Mouse (Mus musculus): ENCODE data around the gene Chil1. TPM values are rescaled to one million over a fixed set of nuclear protein-coding genes. Genes with fewer than 3 reads are reported as not detected.

Gene Chil1
- total and polyA plus RNA-seq, 2 experiments, result 0.09 to 0.34 TPM

DNA sequence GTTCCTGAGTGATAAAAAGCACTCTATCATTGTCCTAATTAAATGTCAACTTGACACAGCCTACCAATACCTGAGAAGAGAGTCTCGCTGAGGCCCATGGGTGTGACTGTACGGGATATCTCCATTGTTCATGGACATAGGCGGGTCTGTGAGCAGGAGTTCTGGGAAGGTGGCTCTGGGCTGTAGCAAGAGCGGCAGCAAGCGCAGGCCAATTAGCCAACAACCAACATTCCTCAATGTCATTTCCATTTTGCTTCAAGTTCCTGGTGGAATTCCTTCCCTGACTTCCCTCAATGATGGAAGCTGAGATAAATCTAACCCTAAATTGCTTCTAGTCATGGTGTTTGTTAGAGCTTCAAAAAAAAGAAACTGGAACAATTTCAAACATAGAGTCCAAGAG, 4.0 kb upstream of the Chil1 start:
- Histone ChIP-seq H3K27ac (replicated peaks; ENCODE audit: insufficient read depth, low read depth, low read length) (no peak overlapping the region), H3K79me2 (ENCODE audit: control insufficient read depth, insufficient read depth, low read length) (no peaks in the 10 kb centered on the region), H3K9ac (ENCODE audit: low read depth, low read length) (no peak overlapping the region), H3K4me1 (ENCODE audit: control insufficient read depth, insufficient read depth, low read length) (peaks cover 1% of the 10 kb centered on the region; the same call in 1 of the 2 replicates), H3K4me3 (ENCODE audit: insufficient read depth, low read depth, low read length) (no peak overlapping the region), H3K36me3 (ENCODE audit: control insufficient read depth, insufficient read depth, low read length) (no peaks in the 10 kb centered on the region), H3K27me3 (ENCODE audit: control insufficient read depth, insufficient read depth, low read length) (no peaks in the 10 kb centered on the region)
- WGBS, result 96% methylated on average over 5 of the region's 5 CpGs
- no peak for DNase-seq (ENCODE audit: extremely low read depth, low read depth, low spot score)
- no peak for TF ChIP-seq POLR2A (IDR thresholded peaks at IDR 0.05; ENCODE audit: extremely low read depth, insufficient read depth, low read length)
- TF ChIP-seq CTCF (IDR thresholded peaks at IDR 0.05; ENCODE audit: low read depth, low read length), result no peak

DNA sequence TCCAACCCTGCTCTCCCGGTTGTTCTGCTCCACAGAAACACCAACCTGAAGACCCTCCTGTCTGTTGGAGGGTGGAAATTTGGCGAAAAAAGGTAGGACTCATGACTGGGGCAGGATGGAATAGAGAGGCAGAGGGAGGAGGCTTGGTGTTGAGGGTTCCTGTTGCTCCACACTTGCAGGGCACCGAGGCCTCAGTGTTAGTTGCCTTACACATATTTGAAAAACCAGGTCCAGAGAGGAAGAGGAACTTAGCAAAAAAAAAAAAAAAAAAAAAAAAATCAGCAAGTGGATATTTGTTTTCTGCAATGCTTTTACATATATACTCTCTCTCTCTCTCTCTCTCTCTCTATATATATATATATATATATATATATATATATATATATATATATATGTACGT, 2.1 kb downstream of the Chil1 start:
- no peak for TF ChIP-seq CTCF (IDR thresholded peaks at IDR 0.05; ENCODE audit: low read depth, low read length)
- Histone ChIP-seq H3K36me3 (ENCODE audit: control insufficient read depth, insufficient read depth, low read length) (no peaks in the 10 kb centered on the region), H3K9ac (ENCODE audit: low read depth, low read length) (no peak overlapping the region), H3K4me1 (ENCODE audit: control insufficient read depth, insufficient read depth, low read length) (no peaks in the 10 kb centered on the region), H3K79me2 (ENCODE audit: control insufficient read depth, insufficient read depth, low read length) (no peaks in the 10 kb centered on the region), H3K27ac (replicated peaks; ENCODE audit: insufficient read depth, low read depth, low read length) (no peak overlapping the region), H3K4me3 (ENCODE audit: insufficient read depth, low read depth, low read length) (no peak overlapping the region), H3K27me3 (ENCODE audit: control insufficient read depth, insufficient read depth, low read length) (no peaks in the 10 kb centered on the region)
- no peak for DNase-seq (ENCODE audit: extremely low read depth, low read depth, low spot score)
- WGBS, result 84% methylated on average over 4 of the region's 4 CpGs

DNA sequence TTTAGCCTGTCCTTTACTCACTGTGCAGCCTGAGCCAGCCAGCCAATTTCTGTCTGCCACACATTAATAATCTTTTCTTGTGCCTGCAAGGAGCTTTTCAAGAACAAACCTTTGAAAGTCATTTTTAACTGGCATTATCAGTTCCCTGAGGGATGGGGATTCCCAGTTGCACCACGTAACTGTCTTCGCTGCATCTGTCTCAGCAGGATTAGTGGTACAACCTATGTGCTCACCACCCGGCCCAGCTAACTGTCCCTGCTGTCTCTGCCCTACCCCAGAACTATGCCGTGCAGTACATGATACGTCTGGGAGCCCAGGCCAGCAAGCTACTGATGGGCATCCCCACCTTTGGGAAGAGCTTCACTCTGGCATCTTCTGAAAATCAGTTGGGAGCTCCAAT, 6.2 kb downstream of the Chil1 start:
- Histone ChIP-seq H3K9ac (ENCODE audit: low read depth, low read length) (no peak overlapping the region), H3K4me3 (ENCODE audit: insufficient read depth, low read depth, low read length) (no peak overlapping the region), H3K4me1 (ENCODE audit: control insufficient read depth, insufficient read depth, low read length) (no peaks in the 10 kb centered on the region), H3K36me3 (ENCODE audit: control insufficient read depth, insufficient read depth, low read length) (no peaks in the 10 kb centered on the region), H3K79me2 (ENCODE audit: control insufficient read depth, insufficient read depth, low read length) (no peaks in the 10 kb centered on the region), H3K27ac (replicated peaks; ENCODE audit: insufficient read depth, low read depth, low read length) (no peak overlapping the region), H3K27me3 (ENCODE audit: control insufficient read depth, insufficient read depth, low read length) (no peaks in the 10 kb centered on the region)
- DNase-seq (ENCODE audit: extremely low read depth, low read depth, low spot score), result no peak
- 93% methylated on average over 5 of the region's 5 CpGs for WGBS
- TF ChIP-seq POLR2A (IDR thresholded peaks at IDR 0.05; ENCODE audit: extremely low read depth, insufficient read depth, low read length), result no peak
- TF ChIP-seq CTCF (IDR thresholded peaks at IDR 0.05; ENCODE audit: low read depth, low read length), result no peak

DNA sequence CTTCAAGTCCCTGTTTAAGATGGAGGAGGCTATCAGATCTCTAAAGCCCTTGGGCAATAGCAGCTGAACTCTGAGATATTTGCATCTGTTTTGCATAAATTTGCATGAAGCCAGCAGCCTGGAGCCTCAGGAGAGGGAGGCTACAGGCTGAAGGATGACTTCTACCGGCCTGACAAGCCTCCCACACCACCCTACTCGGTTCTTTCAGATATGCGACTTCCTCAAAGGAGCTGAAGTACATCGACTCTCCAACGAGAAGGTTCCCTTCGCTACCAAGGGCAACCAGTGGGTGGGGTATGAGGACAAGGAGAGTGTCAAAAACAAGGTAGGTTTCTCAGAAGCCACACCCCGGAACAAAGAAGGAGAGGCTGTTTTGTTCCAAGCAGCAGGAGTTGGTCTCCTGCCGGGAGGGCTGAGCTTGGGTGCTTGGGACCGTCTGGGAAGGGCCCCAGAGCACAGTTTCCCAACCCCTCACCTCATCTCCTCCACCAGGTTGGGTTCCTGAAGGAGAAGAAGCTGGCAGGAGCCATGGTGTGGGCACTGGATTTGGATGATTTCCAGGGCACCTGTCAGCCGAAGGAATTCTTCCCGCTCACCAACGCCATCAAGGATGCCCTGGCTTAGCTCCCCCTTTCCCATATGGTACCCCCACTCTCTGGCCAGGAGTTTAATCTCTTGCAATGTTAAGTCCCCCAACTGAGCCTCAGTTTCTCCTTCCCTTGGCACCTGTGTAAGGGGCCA, 7.2 kb downstream of the Chil1 start:
- H3K27me3 ChIP-seq (ENCODE audit: control insufficient read depth, insufficient read depth, low read length), result no peaks in the 10 kb centered on the region
- no peaks in the 10 kb centered on the region for H3K4me1 ChIP-seq (ENCODE audit: control insufficient read depth, insufficient read depth, low read length)
- no peak for TF ChIP-seq POLR2A (IDR thresholded peaks at IDR 0.05; ENCODE audit: extremely low read depth, insufficient read depth, low read length)
- TF ChIP-seq CTCF (IDR thresholded peaks at IDR 0.05; ENCODE audit: low read depth, low read length), result no peak
- H3K4me3 ChIP-seq (ENCODE audit: insufficient read depth, low read depth, low read length), result no peak overlapping the region
- H3K36me3 ChIP-seq (ENCODE audit: control insufficient read depth, insufficient read depth, low read length), result no peaks in the 10 kb centered on the region
- no peaks in the 10 kb centered on the region for H3K79me2 ChIP-seq (ENCODE audit: control insufficient read depth, insufficient read depth, low read length)
- DNase-seq (ENCODE audit: extremely low read depth, low read depth, low spot score), result no peak
- no peak overlapping the region for H3K9ac ChIP-seq (ENCODE audit: low read depth, low read length)
- 36% methylated on average over 12 of the region's 12 CpGs for WGBS
- H3K27ac ChIP-seq (replicated peaks; ENCODE audit: insufficient read depth, low read depth, low read length), result no peak overlapping the region

DNA sequence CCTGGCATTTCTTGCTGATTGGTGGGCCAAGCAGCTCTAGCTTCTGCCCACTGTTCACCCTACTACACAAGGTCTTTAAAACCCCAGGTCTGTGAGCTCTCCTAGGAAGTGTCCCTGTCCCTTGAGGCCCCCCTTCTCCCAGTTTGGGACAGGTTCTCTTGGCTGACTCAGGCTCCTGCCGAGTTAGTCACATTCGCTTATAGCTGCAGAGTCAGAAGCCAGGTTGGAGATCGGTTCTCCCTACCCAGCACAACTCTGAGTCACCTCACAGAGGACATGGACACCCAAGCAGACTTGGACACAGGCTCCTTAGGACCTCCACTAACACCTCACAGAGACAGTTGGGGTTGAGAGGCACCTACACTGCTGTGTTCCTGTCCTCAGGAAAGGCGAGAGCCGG, 9.2 kb downstream of the Chil1 start:
- Histone ChIP-seq H3K27ac (replicated peaks; ENCODE audit: insufficient read depth, low read depth, low read length) (no peak overlapping the region), H3K4me3 (ENCODE audit: insufficient read depth, low read depth, low read length) (no peak overlapping the region), H3K79me2 (ENCODE audit: control insufficient read depth, insufficient read depth, low read length) (no peaks in the 10 kb centered on the region), H3K9ac (ENCODE audit: low read depth, low read length) (no peak overlapping the region), H3K4me1 (ENCODE audit: control insufficient read depth, insufficient read depth, low read length) (no peaks in the 10 kb centered on the region), H3K27me3 (ENCODE audit: control insufficient read depth, insufficient read depth, low read length) (no peaks in the 10 kb centered on the region), H3K36me3 (ENCODE audit: control insufficient read depth, insufficient read depth, low read length) (no peaks in the 10 kb centered on the region)
- 93% methylated on average over 5 of the region's 5 CpGs for WGBS
- TF ChIP-seq CTCF (IDR thresholded peaks at IDR 0.05; ENCODE audit: low read depth, low read length), result no peak
- no peak for TF ChIP-seq POLR2A (IDR thresholded peaks at IDR 0.05; ENCODE audit: extremely low read depth, insufficient read depth, low read length)
- DNase-seq (ENCODE audit: extremely low read depth, low read depth, low spot score), result no peak

DNA sequence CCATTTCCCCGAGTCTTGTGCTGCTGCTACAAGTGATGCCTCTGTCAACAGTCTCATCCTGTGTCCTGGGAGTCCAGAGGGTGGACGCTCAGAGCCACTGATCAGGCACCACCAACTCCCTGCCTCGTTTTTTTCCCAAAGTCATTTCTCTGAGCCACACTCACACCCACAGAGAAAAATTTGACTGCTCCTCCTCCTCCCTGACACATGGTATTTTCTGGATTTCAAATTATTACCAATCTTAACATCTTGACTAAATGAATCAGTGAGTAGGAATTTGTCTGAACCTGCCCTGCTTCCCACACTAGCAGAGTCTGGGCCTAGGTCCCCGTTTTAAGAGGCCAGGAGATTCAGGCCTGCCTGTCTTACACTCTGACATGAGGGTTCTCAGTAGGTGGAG, 10.0 kb downstream of the Chil1 start:
- no peak for DNase-seq (ENCODE audit: extremely low read depth, low read depth, low spot score)
- Histone ChIP-seq H3K4me1 (ENCODE audit: control insufficient read depth, insufficient read depth, low read length) (no peaks in the 10 kb centered on the region), H3K36me3 (ENCODE audit: control insufficient read depth, insufficient read depth, low read length) (no peaks in the 10 kb centered on the region), H3K79me2 (ENCODE audit: control insufficient read depth, insufficient read depth, low read length) (no peaks in the 10 kb centered on the region), H3K27ac (replicated peaks; ENCODE audit: insufficient read depth, low read depth, low read length) (no peak overlapping the region), H3K4me3 (ENCODE audit: insufficient read depth, low read depth, low read length) (no peak overlapping the region), H3K9ac (ENCODE audit: low read depth, low read length) (no peak overlapping the region), H3K27me3 (ENCODE audit: control insufficient read depth, insufficient read depth, low read length) (no peaks in the 10 kb centered on the region)
- 62% methylated on average over 4 of the region's 4 CpGs for WGBS
- TF ChIP-seq POLR2A (IDR thresholded peaks at IDR 0.05; ENCODE audit: extremely low read depth, insufficient read depth, low read length), result no peak
- no peak for TF ChIP-seq CTCF (IDR thresholded peaks at IDR 0.05; ENCODE audit: low read depth, low read length)

Data from liver, adult 2 months (tissue).